Mouse (Mus musculus) embryonic fibroblast, embryonic 13.5 days (primary cell): ENCODE results near the gene Dlat.
A peak's percentile ranks its signal among the peaks of the same experiment; 100 is the strongest.

Experiments
- CTCF ChIP-seq: IDR thresholded peaks from 2 replicates; pipeline ENCODE4 v1.5.1; 2011; ENCODE audit warnings: mild to moderate bottlenecking, control low read depth, low read length, moderate library complexity, borderline replicate concordance; ENCODE audit not compliant: insufficient read depth
- POLR2A ChIP-seq: IDR thresholded peaks from 2 replicates; pipeline ENCODE4 v1.6.1; 2011; ENCODE audit warnings: low read depth, mild to moderate bottlenecking, control low read depth, low read length, moderate library complexity

DNA sequence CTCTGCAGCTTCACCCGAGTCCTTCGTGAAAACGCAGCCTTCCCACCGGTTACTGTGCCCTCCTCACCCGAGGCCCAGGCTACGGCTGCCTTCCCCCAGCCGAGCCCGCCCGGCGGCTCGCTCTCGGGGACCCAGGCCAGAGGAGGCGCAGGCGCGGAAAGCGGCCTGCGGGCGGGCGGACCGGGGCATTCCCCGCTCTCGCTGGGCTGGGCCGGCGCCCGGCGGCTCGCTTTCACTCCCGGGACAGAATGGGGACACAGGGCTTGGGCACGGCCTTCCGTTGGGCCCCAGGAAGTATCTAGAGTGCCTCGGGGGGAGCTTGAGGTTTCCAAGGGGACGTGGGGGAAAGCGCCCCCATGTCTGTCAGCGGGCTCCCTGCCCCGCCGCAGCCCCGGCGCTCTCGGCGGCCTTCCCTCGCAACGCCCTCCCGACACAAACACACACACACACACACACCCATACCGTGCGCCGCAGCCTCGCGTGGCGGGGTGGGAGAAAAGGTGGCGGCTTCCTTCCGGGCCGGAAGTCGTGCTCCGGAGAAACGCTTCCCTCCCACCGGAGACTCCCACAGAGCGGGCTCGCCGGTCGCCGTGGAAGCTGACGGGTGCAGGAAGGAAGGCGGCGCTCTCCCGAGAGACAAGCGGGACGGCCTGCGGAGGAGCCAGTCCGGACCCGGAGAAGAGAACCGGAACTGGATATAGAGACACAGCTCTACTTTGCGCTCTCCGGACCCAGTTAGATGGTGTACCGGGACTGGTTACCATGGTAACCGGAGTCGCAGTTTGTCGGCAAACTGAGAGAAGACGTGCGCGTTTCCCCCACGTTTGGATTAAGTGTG lies 42.6 kb downstream of the Dlat start, which contains the start of the genes Pih1d2 and Nkapd1:
- TF ChIP-seq CTCF = no peak
- TF ChIP-seq POLR2A = peak; percentile 83
